In genomic region chr12:99715129-99716037, GRCm38 (mm10) we compare ENCODE assay signal across 13 mouse cellular contexts.
DNase-seq lines count a peak whose midpoint lies in the region; ATAC-seq lines count a peak whose summit lies in the region.
"Had no signal": no experiment of that assay in that cellular context is flagged by ENCODE, and none has a peak within 500 bp of the region (broad histone marks: within the 10 kb centered on the region; RNA-seq: fewer than 3 reads in every experiment).

No protein-coding gene starts in this region.

- no peaks in the 10 kb centered on the region for H3K27me3 ChIP-seq in kidney, embryonic 16.5 days (ENCODE audit: insufficient read depth, low read length)
- H3K27me3 ChIP-seq in heart, embryonic 11.5 days (ENCODE audit: control insufficient read depth, insufficient read depth, low read length) = no peaks in the 10 kb centered on the region
- H3K27me3 ChIP-seq in limb, embryonic 13.5 days = no peaks in the 10 kb centered on the region
- H3K27me3 ChIP-seq: lung, embryonic 15.5 days; midbrain, embryonic 15.5 days; stomach, embryonic 15.5 days had no signal

- peak; percentile 42; the same call in 1 of the 2 replicates for ATAC-seq in kidney, embryonic 16.5 days (ENCODE audit: low FRiP score, low TSS enrichment)
- no peak for ATAC-seq in heart, embryonic 11.5 days (replicated peaks; ENCODE audit: insufficient number of reproducible peaks, low FRiP score, low TSS enrichment)
- ATAC-seq in limb, embryonic 13.5 days (ENCODE audit: low FRiP score, low read depth) = peak; percentile 28; the same call in 1 of the 2 replicates
- ATAC-seq: hindbrain, postnatal 0 days; midbrain, embryonic 15.5 days had no signal

- peaks cover 5% of the 10 kb centered on the region; the same call in 1 of the 2 replicates for H3K4me1 ChIP-seq in kidney, embryonic 16.5 days (ENCODE audit: insufficient read depth, low read length)
- peaks cover 20% of the 10 kb centered on the region for H3K4me1 ChIP-seq in heart, embryonic 11.5 days (ENCODE audit: control insufficient read depth, insufficient read depth, low read length)
- H3K4me1 ChIP-seq in limb, embryonic 13.5 days = peaks cover 11% of the 10 kb centered on the region
- H3K4me1 ChIP-seq: lung, embryonic 15.5 days; stomach, embryonic 15.5 days had no signal

- H3K9me3 ChIP-seq in kidney, embryonic 16.5 days (ENCODE audit: low read length) = no peaks in the 10 kb centered on the region
- H3K9me3 ChIP-seq in heart, embryonic 11.5 days (replicated peaks; ENCODE audit: control insufficient read depth, low read length) = no peaks in the 10 kb centered on the region
- no peaks in the 10 kb centered on the region for H3K9me3 ChIP-seq in limb, embryonic 13.5 days
- H3K9me3 ChIP-seq: lung, embryonic 15.5 days; midbrain, embryonic 15.5 days; stomach, embryonic 15.5 days had no signal

- H3K9ac ChIP-seq in kidney, embryonic 16.5 days (replicated peaks; ENCODE audit: low read length) = no peak overlapping the region
- no peak overlapping the region for H3K9ac ChIP-seq in heart, embryonic 11.5 days (ENCODE audit: low read depth, low read length)
- H3K9ac ChIP-seq in limb, embryonic 13.5 days = no peak overlapping the region
- H3K9ac ChIP-seq: lung, embryonic 15.5 days; midbrain, embryonic 15.5 days; stomach, embryonic 15.5 days had no signal

- DNase-seq in embryo, embryonic 11 days = peak; percentile 24
- no peak for DNase-seq in embryo, embryonic 9.5 days (ENCODE audit: extremely low spot score)
- no peak for DNase-seq in kidney, postnatal 4 days
- no peak for DNase-seq in MN1 (ENCODE audit: low spot score)
- no peak for DNase-seq in left cerebral cortex, postnatal 10 days (ENCODE audit: extremely low spot score in 1 of 2, low spot score in 2 of 2)

- no peak overlapping the region for H3K4me3 ChIP-seq in kidney, embryonic 16.5 days (ENCODE audit: low read length)
- H3K4me3 ChIP-seq in heart, embryonic 11.5 days (ENCODE audit: low read depth, low read length) = no peak overlapping the region
- no peak overlapping the region for H3K4me3 ChIP-seq in limb, embryonic 13.5 days
- H3K4me3 ChIP-seq: lung, embryonic 15.5 days; midbrain, embryonic 15.5 days; stomach, embryonic 15.5 days had no signal

- WGBS in kidney, embryonic 16.5 days = 45% methylated on average over 9 of the region's 9 CpGs
- WGBS in heart, embryonic 11.5 days (ENCODE audit: insufficient replicate concordance) = 46% methylated on average over 9 of the region's 9 CpGs
- 54% methylated on average over 9 of the region's 9 CpGs for whole genome bisulfite sequencing in limb, embryonic 13.5 days

- no peak overlapping the region for H3K4me2 ChIP-seq in kidney, embryonic 16.5 days (replicated peaks; ENCODE audit: low read depth, low read length)
- no peak overlapping the region for H3K4me2 ChIP-seq in heart, embryonic 11.5 days
- no peak overlapping the region for H3K4me2 ChIP-seq in limb, embryonic 13.5 days (replicated peaks)
- H3K4me2 ChIP-seq: lung, embryonic 15.5 days; midbrain, embryonic 15.5 days; stomach, embryonic 15.5 days had no signal

- H3K27ac ChIP-seq in kidney, embryonic 16.5 days (ENCODE audit: low read length) = no peak overlapping the region
- H3K27ac ChIP-seq in heart, embryonic 11.5 days (ENCODE audit: low read depth, low read length) = peak overlapping the region; percentile 8; the same call in 1 of the 2 replicates
- no peak overlapping the region for H3K27ac ChIP-seq in limb, embryonic 13.5 days
- H3K27ac ChIP-seq: hindbrain, postnatal 0 days; kidney, postnatal 0 days; lung, embryonic 15.5 days; midbrain, embryonic 15.5 days; stomach, embryonic 15.5 days had no signal

- intact Hi-C loops in left cerebral cortex, postnatal 10 days (cut with DNase I) = no loop called here

- H3K36me3 ChIP-seq in kidney, embryonic 16.5 days (ENCODE audit: insufficient read depth, low read length) = no peaks in the 10 kb centered on the region
- no peaks in the 10 kb centered on the region for H3K36me3 ChIP-seq in heart, embryonic 11.5 days (ENCODE audit: control insufficient read depth, insufficient read depth, low read length)
- H3K36me3 ChIP-seq in limb, embryonic 13.5 days = no peaks in the 10 kb centered on the region
- H3K36me3 ChIP-seq: lung, embryonic 15.5 days; midbrain, embryonic 15.5 days; stomach, embryonic 15.5 days had no signal
